Mouse (Mus musculus) ovary, adult 18-20 months (tissue): ENCODE measurements around the gene Gm20388.
A peak's percentile ranks its signal among the peaks of the same experiment; 100 is the strongest.
"Not testable (repeated sequence)": the region's sequence is repeated elsewhere in the genome, so short reads cannot be mapped to it uniquely, and the experiment has no call there.

Experiments
- DNase-seq: peaks from one replicate; pipeline ENCODE4 v3.0.0; 2022; ENCODE audit warnings: low spot score, mixed read lengths

Gene Gm20388

DNA sequence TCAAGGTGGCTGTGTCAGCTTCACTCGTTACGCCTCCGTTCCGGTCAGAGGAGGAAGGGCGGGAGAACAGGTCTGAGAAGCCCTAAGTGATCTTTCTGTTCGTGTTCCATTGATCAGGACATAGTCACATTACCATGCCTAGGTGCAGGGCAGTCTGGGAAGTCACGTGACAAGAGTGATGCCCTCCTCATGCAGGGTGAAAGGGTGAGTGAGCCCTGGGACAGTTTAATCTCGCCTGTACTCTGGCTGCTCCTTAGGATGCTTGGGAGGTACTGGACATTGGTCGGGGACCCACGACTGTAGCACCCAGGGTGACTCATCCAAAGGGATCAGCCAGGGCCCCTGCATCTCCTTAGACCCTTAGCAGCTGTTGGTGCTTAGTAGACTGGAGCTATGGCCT is 3535.3 kb downstream of the Gm20388 start:
- DNase-seq, result no peak

DNA sequence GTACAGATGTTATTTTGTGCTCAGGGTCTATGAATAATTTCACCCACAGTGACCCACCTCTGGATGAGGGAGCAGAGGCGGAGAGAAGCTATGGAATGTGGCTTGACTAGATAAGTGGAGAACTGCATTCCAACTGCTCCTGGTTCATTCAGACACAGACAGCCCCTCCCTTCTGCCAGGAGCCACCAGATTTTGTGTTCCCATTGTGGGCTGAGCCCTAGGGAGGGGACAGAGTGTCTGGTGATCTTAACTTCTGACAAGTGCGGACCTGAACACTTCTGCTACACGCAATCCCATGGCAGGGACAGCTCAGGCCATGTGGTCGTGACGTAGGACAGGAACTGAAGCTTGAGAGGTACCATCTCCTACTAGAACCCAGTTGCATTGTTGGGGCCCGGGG is 3536.2 kb downstream of the Gm20388 start:
- no peak for DNase-seq

DNA sequence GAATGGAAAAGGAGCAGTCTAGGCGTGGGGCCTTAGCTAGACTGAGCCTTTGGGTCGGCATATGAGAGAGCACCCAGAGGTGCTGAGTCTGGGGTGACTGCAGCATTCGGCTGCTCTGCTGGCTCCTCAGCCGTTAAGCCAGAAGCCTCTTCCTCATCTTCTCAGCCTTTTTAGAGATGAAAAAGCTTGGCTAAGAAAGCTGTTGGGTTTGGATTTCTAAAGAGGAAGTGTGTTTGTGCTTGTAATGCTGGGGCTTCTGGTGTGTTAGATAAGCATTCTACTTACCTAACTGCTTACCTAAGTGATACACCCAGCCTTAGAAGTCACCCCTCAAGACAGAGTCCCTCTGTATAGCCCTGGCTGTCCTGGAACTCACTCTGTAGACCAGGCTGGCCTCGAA is 3540.1 kb downstream of the Gm20388 start:
- DNase-seq, result no peak

DNA sequence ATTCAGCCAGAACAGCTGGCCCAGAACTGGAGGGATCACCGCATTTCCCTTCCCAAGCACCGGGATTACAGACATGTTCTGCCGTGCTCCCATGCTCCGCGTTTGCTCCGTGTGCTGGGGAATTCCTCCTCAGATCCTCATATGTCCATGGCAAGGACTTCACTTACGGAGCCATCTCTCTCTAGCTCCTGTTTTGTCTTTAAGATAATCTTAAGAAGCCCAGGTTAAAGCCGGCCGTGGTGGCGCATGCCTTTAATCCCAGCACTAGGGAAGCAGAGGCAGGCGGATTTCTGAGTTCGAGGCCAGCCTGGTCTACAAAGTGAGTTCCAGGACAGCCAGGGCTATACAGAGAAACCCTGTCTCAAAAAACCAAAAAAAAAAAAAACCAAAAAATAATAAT is 3541.1 kb downstream of the Gm20388 start:
- not testable (repeated sequence) for DNase-seq

DNA sequence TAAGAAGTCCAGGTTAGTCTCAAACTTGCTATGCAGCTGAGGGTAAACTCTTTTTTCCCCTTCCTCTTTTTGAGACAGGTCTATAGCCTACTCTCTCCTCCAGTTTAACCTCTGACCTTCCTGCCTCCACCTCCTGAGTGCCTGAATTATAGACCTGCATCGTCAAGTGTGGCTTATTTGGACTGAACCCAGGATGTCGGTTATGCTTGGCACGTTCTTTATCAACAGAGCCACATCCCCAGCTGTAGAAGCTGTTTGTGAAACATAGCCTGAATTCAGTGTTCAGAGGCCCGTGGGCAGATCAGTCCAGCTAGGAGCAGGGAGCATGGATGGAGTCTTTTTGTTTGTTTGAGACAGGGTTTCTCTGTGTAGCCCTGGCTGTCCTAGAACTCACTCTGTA is 3541.5 kb downstream of the Gm20388 start:
- no peak for DNase-seq

DNA sequence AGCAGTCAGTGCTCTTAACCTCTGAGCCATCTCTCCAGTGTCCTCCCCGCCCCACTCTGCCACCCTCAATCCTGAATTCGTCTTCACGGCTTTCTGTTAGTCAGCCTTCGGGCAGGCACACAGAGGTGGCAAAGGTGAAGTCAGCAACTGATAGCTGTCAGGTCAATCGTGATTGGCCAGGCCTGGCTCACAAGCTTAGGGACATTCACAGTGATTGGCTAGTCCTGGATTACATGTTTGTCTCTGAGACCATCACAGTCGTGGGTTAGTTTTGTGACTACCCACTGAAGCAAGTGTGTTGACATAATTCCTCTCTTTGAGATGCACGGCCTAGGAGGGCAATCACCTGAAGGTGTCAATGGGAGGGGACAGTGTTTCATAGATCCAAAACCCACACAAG is 3542.7 kb downstream of the Gm20388 start:
- no peak for DNase-seq

DNA sequence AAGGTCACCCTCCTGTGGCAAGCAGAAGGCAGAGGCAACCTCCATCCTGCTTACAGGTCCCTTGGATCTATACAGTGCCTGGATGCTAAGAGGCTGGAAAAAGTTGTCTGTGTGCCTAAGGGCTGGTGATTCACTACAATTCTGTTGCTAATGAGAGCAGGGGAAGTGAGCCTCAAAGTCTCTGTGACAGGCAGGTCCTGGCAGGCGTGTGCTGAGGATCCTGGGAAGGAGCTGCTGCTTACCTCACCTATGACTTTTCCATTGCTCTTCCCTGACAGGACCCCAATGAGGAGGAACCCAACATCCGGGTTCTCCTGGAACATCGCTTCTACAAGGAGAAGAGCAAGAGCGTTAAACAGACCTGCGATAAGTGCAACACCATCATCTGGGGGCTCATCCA is 3543.3 kb downstream of the Gm20388 start:
- DNase-seq, result no peak

DNA sequence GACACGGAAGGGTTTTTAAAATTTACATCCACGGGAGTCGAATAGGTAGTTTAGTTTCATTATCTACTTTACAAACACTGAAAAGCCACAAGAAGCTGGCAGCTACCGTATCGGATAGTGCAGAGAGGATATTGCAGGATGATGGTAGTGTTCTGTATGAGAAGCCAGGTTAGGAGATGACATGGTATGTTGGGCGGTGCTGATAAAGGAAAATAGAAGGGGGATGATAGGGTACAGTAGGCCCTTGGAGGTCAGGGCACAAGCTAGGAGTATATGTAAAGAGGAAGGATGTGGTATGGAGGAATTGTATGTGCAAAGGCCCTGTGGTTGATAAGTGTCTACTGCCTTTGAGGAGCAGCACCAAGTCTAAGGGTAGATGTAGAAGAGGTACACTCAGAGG is 3543.9 kb downstream of the Gm20388 start:
- DNase-seq, result no peak

DNA sequence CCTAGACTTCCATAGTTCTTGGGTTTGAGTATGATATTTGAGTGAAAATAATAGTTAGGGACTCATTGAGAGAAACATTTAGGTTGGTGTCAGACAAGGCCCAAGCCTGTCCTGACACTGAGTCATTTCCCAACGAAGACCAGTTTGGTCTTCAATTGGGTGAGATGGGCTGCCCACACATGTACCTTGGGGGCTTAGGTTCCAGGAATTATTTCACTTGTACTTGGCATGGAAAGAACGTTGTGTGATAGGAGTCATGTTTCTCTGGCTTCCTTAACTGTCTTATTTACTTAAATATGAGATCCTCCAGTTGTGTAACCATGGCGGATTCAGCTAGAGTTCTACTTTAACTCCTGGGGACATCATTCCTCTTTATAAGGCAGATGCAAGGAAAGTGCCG is 3553.0 kb downstream of the Gm20388 start:
- DNase-seq, result no peak

DNA sequence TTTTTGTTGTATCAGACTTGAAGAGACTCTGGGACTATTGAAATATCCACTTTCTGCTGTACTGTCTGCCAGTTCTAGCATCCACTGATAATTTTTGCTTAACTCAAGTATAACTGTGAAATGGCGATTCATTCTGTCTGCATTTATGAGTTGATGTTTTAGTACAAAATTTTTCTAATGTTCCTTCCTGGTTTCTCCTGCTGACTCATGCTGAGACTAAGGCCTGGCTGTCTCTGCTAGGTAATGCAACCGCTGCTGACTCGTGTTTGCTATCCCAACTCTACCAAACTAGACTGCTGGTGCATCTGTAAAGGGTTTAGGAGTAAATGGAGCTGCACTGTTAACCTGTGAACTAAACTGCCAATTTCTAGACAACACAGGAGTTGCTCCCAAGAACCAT is 3556.8 kb downstream of the Gm20388 start:
- DNase-seq, result no peak

DNA sequence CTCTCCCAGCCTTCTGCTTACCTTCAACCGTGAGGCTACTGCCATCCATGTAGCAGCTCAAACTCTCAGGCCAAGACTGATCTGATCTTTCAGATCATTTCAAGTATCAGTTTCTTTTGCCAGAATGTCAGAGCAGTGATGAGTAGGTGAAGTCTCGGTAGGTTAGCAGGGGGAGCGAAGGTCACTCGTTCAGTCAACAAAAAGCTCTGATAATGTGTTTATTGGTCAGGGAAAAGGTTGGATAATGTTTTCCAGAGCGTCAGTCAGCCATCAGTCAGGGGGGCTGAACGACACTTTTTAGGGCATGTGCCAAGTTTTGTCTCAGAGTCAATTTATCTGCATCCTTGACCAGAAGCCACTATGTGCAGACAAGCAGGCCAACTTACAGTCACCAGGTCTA is 3562.3 kb downstream of the Gm20388 start:
- DNase-seq, result not testable (repeated sequence)

DNA sequence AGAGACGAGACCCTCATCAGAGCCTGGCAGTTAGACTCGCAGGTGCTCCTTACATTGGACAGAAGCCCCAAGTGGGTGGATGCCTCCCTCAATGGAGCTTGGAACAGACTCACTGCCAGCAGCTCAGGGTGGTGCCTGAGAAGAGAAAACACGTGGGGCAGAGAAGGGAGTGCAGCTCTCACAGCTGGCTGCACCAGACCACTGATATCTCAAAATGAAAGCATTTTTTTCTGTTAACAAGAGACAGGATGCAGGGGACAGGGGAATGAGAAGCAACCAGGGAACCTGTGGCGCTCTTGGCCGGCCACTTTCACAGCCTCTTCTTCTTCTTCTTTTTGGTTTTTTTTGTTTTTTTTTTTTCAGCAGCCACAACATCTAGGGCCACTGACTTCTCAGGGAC is 3563.9 kb downstream of the Gm20388 start:
- not testable (repeated sequence) for DNase-seq

DNA sequence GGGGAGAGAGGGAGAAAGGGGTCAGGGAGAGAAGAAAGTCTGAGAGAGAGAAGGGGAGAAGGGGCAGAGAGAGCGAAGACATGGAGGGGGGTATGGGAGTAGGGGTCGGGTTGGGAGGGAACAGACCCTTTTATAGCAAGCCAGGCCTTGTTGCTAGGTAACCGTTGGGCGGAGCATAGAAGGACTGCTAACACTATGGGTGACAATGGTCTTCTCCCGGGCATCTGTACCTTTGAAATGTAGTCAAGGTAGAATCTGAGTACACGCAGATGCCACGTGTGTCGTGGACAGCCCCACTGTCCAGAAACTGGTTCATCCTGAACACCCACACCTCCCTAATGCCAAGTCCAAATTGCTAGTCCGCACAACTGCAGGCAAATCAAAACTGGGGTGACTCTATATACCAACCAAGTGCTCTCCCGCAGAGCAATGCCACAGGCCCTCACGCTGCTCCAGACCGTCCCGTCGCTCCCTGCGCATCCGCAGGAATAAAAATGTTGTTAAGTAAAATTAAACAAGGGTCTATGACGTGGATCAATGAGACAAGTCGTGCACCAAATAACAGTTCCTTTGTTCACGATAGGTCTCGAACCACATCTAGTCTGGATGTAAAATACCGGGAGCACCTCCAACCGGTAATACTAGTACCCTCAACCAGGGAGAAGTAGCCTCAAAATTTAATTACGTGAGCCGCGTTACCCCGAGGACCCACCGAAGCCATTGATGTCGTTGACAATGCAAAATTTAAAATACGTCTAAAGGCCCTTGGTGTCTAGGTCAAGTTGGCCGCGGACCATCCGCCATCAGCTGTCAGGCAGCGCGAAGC is 3566.5 kb downstream of the Gm20388 start:
- no peak for DNase-seq

DNA sequence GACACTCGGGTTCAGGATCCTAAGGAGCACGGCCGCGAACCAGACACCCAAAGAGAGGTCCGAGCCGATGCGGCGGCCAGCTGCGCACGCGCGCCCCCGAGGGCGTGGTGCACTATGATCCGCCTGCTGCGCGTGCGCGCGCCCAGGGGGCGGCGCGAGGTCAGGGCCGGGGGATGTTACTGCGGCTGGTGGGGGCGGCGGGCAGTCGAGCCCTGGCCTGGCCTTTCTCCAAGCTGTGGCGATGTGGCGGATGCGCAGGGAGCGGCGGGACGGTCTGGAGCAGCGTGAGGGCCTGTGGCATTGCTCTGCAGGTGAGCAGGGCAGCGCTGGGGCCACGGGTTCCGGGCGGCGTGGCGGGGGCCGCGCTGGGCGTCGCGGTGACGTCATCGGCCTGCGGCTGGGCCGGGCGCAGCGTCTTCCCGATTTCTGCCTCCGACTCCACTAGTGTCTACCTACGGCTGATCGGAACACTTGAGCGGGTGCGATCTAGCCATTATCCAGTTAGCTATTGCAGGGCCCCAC is 3567.2 kb downstream of the Gm20388 start, which contains the start of gene Afg3l1:
Afg3l1 (plus strand) TSS at position 167 of the 522 bp plus-strand sequence.
- peak; percentile 88 for DNase-seq

DNA sequence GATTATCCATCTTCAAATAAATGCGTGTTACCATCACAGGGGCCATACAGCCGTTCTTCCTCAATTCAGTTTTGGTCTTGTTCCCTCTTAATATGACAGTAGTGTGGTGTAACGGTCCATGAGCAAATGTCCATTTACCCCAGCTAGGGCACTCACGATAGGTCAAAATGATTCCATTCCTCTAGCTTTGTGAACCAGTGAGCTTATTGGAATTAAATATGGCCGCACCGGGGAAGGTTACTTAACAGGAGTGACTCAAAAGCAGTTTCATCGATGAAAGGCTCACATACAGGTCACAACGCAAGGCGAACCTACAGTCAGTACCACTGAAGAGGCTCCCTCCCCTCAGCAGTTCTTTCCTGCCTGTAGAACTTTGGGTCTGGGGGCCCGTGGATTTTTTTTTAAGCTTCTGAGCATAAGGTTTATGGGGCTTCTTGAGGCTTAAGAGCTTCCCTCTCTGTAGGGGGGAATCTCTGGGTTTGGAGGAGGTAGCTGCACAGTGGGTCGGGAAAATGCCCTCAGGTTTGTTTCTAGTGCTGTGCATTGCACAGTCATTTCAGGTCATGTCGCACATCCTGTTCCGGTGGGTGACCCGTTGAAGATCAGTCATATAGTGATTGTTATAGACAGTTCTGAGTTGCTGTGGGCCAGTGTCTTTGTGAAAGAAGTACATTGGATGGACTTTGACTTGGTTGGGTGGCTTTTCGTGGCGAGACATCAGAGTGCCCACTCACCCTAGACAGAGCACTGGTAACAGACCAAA is 3568.0 kb downstream of the Gm20388 start:
- DNase-seq, result no peak

DNA sequence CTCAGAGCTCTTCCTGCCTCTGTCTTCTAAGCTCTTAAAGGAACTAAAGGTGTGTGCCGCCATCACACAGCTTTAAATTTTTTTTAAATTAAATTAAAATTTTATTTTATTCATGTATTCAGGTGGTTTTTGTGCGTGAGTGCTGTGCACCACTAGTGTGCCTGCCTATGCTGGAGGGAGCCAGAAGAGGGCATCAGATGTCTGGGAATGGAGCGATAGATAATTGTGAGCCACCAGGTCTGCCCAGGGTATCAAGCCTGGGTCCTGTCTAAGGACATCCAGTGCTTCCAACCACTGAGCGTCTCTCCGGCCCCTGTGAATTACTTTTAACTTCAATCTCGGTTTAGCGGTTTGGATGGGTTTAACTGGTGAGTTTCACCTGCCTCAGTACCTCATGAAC is 3572.0 kb downstream of the Gm20388 start:
- no peak for DNase-seq

DNA sequence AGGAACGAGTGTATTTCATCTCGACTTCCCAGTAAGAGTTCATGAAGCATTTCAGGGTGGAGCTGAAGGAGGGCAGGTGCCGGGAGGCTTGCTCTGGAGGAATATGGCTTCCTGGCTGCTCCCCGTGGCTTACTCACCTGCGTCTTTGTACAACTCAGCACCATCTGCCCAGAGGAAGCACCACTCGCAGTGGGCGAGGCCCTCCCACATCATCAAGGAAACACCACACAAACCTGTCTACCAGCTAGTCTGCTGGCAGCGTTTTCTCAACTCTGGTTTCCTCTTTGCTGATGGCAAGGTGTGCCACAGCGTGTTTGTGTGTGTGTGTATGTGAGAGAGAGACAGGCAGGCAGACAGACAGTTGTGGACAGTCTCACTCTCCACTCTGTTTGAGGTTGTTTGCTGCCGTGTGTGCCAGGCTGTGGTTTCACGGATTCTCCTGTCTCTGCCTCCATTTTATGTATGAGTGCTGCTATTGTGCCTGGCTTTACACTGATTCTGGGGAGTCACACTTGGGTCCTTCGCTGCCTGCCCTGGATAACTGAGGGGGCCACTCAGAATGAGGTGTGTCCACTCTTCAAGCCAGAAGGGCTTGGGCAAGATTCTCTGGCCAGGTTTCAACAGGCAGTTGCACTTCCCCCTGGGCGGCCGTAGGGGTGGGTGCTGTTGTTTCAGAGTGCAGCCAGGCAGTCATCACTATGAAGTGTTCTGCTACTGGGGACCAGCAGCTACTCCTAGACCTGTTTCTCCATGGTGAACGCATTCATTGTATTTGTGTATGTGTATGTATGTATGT is 3580.8 kb downstream of the Gm20388 start:
- DNase-seq, result no peak

DNA sequence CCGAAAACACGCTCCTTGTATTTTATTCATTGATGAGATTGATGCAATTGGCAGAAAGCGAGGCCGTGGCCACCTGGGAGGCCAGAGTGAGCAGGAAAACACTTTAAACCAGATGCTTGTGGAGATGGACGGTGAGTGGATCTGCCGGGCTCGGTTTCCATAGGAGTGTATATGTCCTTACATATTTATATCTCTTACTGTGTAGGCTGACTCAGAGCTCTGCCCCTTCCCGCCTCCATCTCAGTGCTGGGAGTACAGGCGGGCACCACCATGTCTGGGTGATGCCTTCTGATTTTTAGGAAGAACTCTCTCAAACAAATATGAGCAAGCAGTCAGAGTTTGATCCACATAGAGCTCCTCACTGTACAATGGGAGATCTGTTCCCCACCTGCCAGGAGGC is 3582.3 kb downstream of the Gm20388 start:
- no peak for DNase-seq

DNA sequence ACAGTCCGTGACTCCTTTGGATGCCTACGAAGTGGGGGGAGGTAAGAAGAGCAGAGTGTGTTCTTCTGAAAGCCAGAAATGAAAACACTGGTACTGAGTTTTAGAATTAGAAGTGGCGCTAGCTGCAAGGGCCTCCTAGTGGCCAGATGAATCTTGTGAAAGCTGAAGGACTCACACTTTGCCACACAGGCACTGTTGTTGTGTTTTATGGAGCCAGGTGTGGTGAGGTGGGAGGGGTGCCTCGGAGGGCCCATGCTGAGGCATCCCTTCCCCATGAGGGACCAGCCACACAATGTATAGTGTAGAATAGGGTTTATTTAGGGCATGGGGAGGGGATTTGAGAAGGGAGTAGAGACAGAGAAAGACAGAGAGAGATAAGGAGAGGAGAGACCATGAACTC is 3587.1 kb downstream of the Gm20388 start:
- no peak for DNase-seq

DNA sequence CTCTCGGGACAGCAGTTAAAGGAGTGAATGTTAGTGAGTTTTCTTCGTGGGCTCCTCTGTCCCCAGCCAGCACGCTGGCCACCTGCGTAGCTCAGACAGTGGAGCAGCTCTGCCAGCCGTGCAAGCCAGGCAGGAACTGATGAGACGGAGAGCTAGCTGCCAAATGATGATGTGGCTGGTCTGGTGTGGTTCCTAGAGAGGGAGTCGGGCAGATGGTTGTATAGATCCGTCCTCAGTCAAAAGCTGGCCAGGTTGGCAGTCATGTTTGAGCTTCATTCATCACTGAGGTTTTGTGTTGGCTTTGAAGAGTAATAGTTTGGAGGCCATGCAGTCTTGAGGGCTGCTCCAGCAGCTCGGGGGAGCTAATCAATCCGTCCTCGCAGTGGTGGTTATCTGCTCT is 3588.3 kb downstream of the Gm20388 start:
- DNase-seq, result no peak

DNA sequence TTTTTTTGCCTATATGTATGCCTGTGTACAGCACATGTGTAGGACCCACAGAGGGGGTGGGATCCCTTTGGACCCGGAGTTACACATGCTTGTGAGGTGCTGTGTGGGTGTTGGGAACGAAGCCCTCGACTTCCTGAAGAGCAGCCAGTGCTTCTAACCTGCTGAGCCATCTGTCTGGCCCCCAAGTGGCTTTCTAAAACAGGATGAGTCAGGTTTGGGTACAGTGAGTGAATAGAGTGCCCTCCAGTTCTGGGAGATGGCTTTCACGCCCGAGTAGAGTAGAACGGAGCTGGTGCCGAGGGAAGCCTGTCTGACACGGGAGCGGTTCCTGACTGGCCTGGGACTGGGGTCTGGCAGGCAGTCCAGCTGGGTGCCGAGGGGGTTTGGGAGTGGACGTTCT is 3588.9 kb downstream of the Gm20388 start:
- DNase-seq, result no peak

DNA sequence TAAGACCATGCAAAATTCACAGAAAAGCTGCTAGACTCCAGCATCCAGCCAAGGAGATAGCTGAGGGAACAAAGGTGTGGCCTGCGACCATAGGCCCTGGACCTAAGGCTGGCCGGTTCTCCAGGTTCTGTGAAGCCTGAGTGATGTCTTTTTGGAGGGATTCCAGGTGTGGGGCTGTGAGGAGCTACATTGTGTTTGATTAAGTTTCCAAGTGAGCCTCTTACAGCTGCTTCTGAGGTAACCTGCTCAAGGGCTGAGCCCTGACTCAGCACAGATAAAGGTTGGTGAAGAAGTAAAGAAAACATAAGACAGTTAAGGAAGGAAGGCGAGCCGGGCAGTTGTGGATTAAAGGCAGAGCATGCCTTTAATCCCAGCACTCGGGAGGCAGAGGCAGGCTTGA is 3591.6 kb downstream of the Gm20388 start:
- no peak for DNase-seq
